Mouse (Mus musculus) lung, postnatal 0 days (tissue): Measurements from ENCODE around the gene Lmntd1. TPM values are rescaled to one million over a fixed set of nuclear protein-coding genes. Genes with fewer than 3 reads are reported as not detected.

Source experiments
- ATAC-seq: fragments of 200-750 bp; cut with Nextera tagmentation; 2 replicates; pipeline ENCODE4 v1.8.0; 2017; ENCODE audit warnings: moderate library complexity
- DNase-seq: peaks from one replicate; pipeline ENCODE4 v3.0.0-alpha.2; 2016; ENCODE audit warnings: low spot score
- H3K27ac ChIP-seq: fragments of 300-500 bp; sonication (generic); 2 replicates; pipeline ENCODE4 v1.5.1; 2014; ENCODE audit warnings: antibody characterized with exemption, mild to moderate bottlenecking, low read length, mixed read lengths
- H3K27me3 ChIP-seq: fragments of 300-500 bp; sonication (generic); replicated peaks from 2 replicates; pipeline ENCODE4 v1.6.1; 2014; ENCODE audit warnings: low read length, mixed read lengths; ENCODE audit not compliant: insufficient read depth
- H3K36me3 ChIP-seq: fragments of 300-500 bp; sonication (generic); 2 replicates; pipeline ENCODE4 v1.6.1; 2014; ENCODE audit warnings: low read length, mixed read lengths; ENCODE audit not compliant: insufficient read depth
- H3K4me1 ChIP-seq: fragments of 300-500 bp; sonication (generic); 2 replicates; pipeline ENCODE4 v1.6.1; 2014; ENCODE audit warnings: antibody characterized with exemption, low read depth, low read length, mixed read lengths; ENCODE audit not compliant: insufficient read depth
- H3K4me2 ChIP-seq: fragments of 300-500 bp; sonication (generic); replicated peaks from 2 replicates; pipeline ENCODE4 v1.6.1; 2014; ENCODE audit warnings: low read depth, mild to moderate bottlenecking, low read length, moderate library complexity, mixed read lengths
- H3K4me3 ChIP-seq: fragments of 300-500 bp; sonication (generic); 2 replicates; pipeline ENCODE4 v1.5.1; 2014; ENCODE audit warnings: low read depth, low read length
- H3K9ac ChIP-seq: fragments of 300-500 bp; sonication (generic); replicated peaks from 2 replicates; pipeline ENCODE4 v1.6.1; 2014; ENCODE audit warnings: low read depth, mild to moderate bottlenecking
- H3K9me3 ChIP-seq: fragments of 300-500 bp; sonication (generic); 2 replicates; pipeline ENCODE4 v1.6.1; 2016; ENCODE audit warnings: low read length, mixed read lengths
- CTCF ChIP-seq: IDR thresholded peaks from 2 replicates; pipeline ENCODE4 v1.5.1; 2016; ENCODE audit warnings: antibody characterized with exemption, mild to moderate bottlenecking
- EP300 ChIP-seq: IDR thresholded peaks from 2 replicates; pipeline ENCODE4 v1.6.1; 2016; ENCODE audit warnings: antibody characterized with exemption, mild to moderate bottlenecking, control low read depth
- WGBS: fragments of 180-500 bp; shearing (Covaris S2); extraction: QIAGEN DNeasy Blood & Tissue Kit; methylation state at CpG from one replicate; pipeline ENCODE4 v1.1.7; 2014; 5-methylcytosine and 5-hydroxymethylcytosine counted together
- polyA plus RNA-seq: library from polyadenylated mRNA; unstranded; fragments of >200 nt; fragmentation: Nextera tagmentation; extraction: Ambion mirVana; gene quantifications from 2 replicates; pipeline ENCODE4 v1.2.1, GENCODE M21; 2015

Lmntd1 gene
- polyA plus RNA-seq, 1 experiment from 2014 or later = 0.74 TPM

DNA sequence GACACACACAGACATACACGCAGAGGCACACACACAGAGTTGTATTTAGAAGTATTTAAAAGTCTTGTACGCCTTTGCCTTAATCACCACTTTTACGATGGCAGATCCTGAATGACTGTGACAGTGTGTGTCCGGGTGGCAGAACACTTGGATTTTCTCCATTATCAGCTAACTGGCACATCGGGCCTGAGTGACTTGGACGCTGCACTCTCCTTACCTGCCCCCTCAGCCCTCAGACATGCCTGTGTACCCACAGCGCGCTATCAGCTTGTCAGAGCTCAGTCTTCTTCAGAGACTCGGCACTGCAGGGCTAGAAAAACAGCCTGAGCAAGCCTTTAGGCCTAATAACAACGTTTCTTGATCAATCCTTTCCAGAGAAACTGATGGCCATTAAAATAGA, 187.6 kb downstream of the Lmntd1 start:
- ATAC-seq = no peak
- DNase-seq = no peak
- Histone ChIP-seq H3K36me3 (no peaks in the 10 kb centered on the region), H3K4me1 (no peaks in the 10 kb centered on the region), H3K27ac (no peak overlapping the region), H3K27me3 (no peaks in the 10 kb centered on the region), H3K4me3 (no peak overlapping the region), H3K9ac (no peak overlapping the region), H3K4me2 (no peak overlapping the region), H3K9me3 (no peaks in the 10 kb centered on the region)
- 66% methylated on average over 10 of the region's 10 CpGs for WGBS
- TF ChIP-seq CTCF = no peak
- no peak for TF ChIP-seq EP300

- Histone ChIP-seq H3K36me3 (no peaks in the 10 kb centered on the region), H3K9ac (no peak overlapping the region), H3K27me3 (no peaks in the 10 kb centered on the region), H3K4me3 (no peak overlapping the region), H3K27ac (no peak overlapping the region), H3K4me1 (no peaks in the 10 kb centered on the region), H3K9me3 (no peaks in the 10 kb centered on the region), H3K4me2 (no peak overlapping the region)
- TF ChIP-seq EP300 (no peak), CTCF (no peak)
- no peak for DNase-seq
- WGBS = 67% methylated on average over 1 of the region's 1 CpGs
- ATAC-seq = no peak
These were observed 190.0 kb downstream of the Lmntd1 start for GRCm38 (mm10) chr6:145424156-145424555.

GRCm38 (mm10) chr6:145423484-145423883, 190.6 kb downstream of the Lmntd1 start:
- H3K27me3 ChIP-seq = no peaks in the 10 kb centered on the region
- no peak overlapping the region for H3K4me2 ChIP-seq
- H3K4me3 ChIP-seq = no peak overlapping the region
- TF ChIP-seq EP300 (no peak), CTCF (no peak)
- no peaks in the 10 kb centered on the region for H3K4me1 ChIP-seq
- ATAC-seq = no peak
- H3K9me3 ChIP-seq = no peaks in the 10 kb centered on the region
- WGBS = 65% methylated on average over 12 of the region's 12 CpGs
- no peak for DNase-seq
- no peak overlapping the region for H3K27ac ChIP-seq
- no peaks in the 10 kb centered on the region for H3K36me3 ChIP-seq
- no peak overlapping the region for H3K9ac ChIP-seq

DNA sequence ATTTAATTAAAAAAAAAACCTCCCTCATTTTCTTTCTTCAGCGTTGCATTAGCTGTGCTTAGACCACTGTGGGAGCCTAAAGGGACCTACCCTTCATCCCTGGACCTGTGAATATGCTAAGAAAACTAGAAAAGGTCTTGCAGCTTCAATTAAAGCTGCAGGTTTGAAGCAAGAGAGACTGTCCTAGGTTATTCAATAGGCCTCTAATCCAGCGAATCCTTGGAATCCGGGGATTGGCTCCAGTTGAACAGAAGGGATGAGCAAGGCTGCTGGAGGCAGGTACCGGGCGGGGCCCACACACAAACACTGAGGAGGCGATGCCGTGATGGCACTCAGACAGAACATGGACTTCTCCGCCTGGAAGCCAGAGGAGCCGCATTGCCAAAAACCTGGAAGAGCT, 192.5 kb downstream of the Lmntd1 start:
- no peak for TF ChIP-seq CTCF
- TF ChIP-seq EP300 = no peak
- ATAC-seq = no peak
- no peak for DNase-seq

GRCm38 (mm10) chr6:145420407-145420806, 193.7 kb downstream of the Lmntd1 start:
- peak; percentile 67 for TF ChIP-seq CTCF
- TF ChIP-seq EP300 = no peak
- 72% methylated on average over 4 of the region's 4 CpGs for WGBS
- H3K36me3 ChIP-seq = no peaks in the 10 kb centered on the region
- H3K27ac ChIP-seq = no peak overlapping the region
- no peaks in the 10 kb centered on the region for H3K4me1 ChIP-seq
- no peaks in the 10 kb centered on the region for H3K27me3 ChIP-seq
- no peaks in the 10 kb centered on the region for H3K9me3 ChIP-seq
- no peak overlapping the region for H3K4me2 ChIP-seq
- no peak overlapping the region for H3K4me3 ChIP-seq
- DNase-seq (no peak), ATAC-seq (no peak)
- H3K9ac ChIP-seq = no peak overlapping the region

More for the DNA sequence above, 192.5 kb downstream of the Lmntd1 start:
- Histone ChIP-seq H3K9ac (no peak overlapping the region), H3K9me3 (no peaks in the 10 kb centered on the region), H3K36me3 (no peaks in the 10 kb centered on the region), H3K4me3 (no peak overlapping the region), H3K4me1 (no peaks in the 10 kb centered on the region), H3K4me2 (no peak overlapping the region), H3K27ac (no peak overlapping the region), H3K27me3 (no peaks in the 10 kb centered on the region)
- WGBS = 89% methylated on average over 9 of the region's 9 CpGs

DNA sequence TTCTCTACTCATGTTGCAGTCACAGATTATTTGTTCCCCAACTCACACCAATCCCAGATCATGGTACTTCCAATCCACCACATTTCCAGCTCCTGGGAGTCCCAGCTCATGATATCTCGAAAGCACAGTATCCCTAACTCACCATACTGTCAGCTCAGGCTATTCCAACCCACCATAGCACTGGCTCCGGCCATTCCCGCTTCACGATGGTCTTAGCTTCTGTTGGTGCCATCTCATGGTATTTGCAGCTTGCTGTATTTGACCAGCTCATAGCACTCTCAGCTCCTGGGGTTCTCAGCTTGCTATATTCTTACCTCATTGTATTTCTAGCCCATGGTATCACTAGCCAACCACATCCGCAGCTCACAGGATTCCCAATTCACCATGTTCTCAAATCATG, 195.3 kb downstream of the Lmntd1 start:
- H3K27me3 ChIP-seq = no peaks in the 10 kb centered on the region
- no peak overlapping the region for H3K4me2 ChIP-seq
- ATAC-seq (no peak), DNase-seq (no peak)
- WGBS = 92% methylated on average over 5 of the region's 5 CpGs
- H3K36me3 ChIP-seq = no peaks in the 10 kb centered on the region
- H3K9me3 ChIP-seq = no peaks in the 10 kb centered on the region
- TF ChIP-seq CTCF = no peak
- no peak for TF ChIP-seq EP300
- H3K27ac ChIP-seq = no peak overlapping the region
- no peak overlapping the region for H3K4me3 ChIP-seq
- no peak overlapping the region for H3K9ac ChIP-seq
- no peaks in the 10 kb centered on the region for H3K4me1 ChIP-seq
